Mouse (Mus musculus): ENCODE results near the gene Ece1. TPM values are rescaled to one million over a fixed set of nuclear protein-coding genes. Genes with fewer than 3 reads are reported as not detected.
"Not testable (repeated sequence)": the region's sequence is repeated elsewhere in the genome, so short reads cannot be mapped to it uniquely, and the experiment has no call there.

The Ece1 gene
- polyA plus RNA-seq, 1 experiment: 111 TPM

DNA sequence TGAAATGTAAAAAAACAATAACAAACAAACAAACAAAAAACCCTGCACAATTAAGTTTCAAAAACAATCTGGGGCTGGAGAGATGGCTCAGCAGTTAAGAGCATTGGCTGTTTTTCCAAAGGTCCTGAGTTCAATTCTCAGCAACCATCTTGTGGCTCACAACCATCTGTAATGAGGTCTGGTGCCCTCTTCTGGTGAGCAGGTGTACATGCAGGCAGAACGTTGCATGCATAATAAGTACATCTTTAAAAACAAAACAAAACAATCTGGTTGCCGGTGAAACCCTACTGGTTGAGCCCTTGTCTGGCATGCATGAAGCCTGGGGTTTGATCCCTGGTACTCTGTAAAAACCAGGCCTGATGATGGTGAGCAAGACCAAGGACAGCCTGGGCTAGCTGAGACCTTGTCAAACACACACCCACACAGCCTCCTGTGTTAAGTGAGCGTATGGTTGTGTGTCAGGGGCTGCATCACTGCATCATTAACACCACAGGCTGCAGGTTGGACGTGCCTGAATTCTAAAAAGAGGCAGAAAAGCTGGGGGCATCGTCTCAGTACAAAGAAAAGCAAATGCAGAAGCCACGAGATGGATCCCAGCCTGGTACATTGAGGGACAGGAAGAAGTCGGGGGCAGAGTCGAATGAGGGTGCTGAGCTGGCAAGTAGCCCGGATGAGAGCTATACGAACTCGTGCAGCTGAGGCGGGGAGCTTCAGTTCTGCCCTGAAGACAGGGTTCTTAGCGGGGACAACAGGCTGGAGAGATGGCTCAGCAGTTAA, 98.0 kb downstream of the Ece1 start:
- peak; percentile 32; the same call in 1 of the 2 replicates for TF ChIP-seq CTCF (IDR thresholded peaks at IDR 0.05; ENCODE audit: insufficient read depth, low read length)
- no peak for TF ChIP-seq POLR2A (IDR thresholded peaks at IDR 0.05; ENCODE audit: borderline replicate concordance, extremely low read depth, low read depth, low read length)
- no peaks in the 10 kb centered on the region; the same call in 1 of the 2 replicates for H3K4me1 ChIP-seq (ENCODE audit: control insufficient read depth, insufficient read depth, low read length)
- H3K4me3 ChIP-seq (replicated peaks; ENCODE audit: extremely low read depth, low read depth, low read length): no peak overlapping the region
- WGBS: 59% methylated on average over 13 of the region's 13 CpGs
- no peak for DNase-seq

DNA sequence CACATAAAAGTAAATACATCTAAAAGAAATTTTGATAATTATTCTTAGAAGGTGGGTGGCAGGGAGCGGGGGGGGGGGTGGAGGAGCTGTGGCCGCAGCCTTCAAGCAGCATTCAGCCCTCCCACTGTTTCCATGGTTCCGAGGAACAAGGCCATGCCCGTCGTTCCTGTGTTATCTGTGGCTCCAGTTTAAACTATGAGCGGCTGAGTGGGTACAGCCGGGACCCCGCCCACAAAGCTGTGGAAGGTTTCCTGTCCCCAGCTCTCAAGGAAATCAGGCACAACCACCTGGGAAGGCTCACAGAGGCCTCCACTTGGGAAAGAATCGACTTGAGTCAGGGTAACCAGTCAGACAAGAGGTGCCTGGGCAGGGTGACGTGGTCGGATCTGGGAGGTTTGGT, 98.7 kb downstream of the Ece1 start:
- TF ChIP-seq POLR2A (IDR thresholded peaks at IDR 0.05; ENCODE audit: borderline replicate concordance, extremely low read depth, low read depth, low read length): no peak
- TF ChIP-seq CTCF (IDR thresholded peaks at IDR 0.05; ENCODE audit: insufficient read depth, low read length): no peak
- WGBS: 55% methylated on average over 11 of the region's 11 CpGs
- Histone ChIP-seq H3K4me3 (replicated peaks; ENCODE audit: extremely low read depth, low read depth, low read length) (no peak overlapping the region), H3K4me1 (ENCODE audit: control insufficient read depth, insufficient read depth, low read length) (no peaks in the 10 kb centered on the region)
- DNase-seq: peak; percentile 50

DNA sequence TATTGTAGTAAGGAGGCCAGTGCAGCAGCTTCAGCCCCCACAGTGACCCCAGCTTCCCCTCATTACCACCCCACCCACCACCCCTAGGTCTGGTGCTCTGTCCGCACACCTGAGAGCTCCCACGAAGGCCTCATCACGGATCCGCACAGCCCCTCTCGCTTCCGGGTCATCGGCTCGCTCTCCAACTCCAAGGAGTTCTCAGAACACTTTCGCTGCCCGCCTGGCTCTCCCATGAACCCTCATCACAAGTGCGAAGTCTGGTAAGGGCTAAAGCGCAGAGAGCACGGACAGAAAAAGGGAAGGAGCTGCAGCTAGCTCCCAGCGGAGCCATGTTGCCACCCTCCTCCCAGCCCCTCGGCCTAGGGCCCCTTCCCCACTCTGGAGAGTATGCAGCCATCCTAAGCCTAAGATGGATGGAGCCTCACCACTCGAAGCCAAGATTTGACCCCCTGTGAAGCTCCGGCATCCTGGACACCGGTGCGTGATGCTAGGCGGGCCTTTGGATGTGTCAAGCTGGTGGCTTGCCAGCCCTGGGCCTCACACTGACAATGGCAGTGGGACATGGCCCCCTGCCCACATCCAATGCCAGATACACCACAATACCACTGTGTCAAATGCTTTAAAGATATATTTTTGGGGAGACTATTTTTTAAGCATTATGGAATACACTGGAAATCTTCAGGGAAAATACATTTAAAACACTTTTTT, 100.8 kb downstream of the Ece1 start:
- TF ChIP-seq POLR2A (IDR thresholded peaks at IDR 0.05; ENCODE audit: borderline replicate concordance, extremely low read depth, low read depth, low read length) (no peak), CTCF (IDR thresholded peaks at IDR 0.05; ENCODE audit: insufficient read depth, low read length) (no peak)
- no peak for DNase-seq
- no peak overlapping the region for H3K4me3 ChIP-seq (replicated peaks; ENCODE audit: extremely low read depth, low read depth, low read length)
- WGBS: 90% methylated on average over 20 of the region's 20 CpGs
- H3K4me1 ChIP-seq (ENCODE audit: control insufficient read depth, insufficient read depth, low read length): no peaks in the 10 kb centered on the region

DNA sequence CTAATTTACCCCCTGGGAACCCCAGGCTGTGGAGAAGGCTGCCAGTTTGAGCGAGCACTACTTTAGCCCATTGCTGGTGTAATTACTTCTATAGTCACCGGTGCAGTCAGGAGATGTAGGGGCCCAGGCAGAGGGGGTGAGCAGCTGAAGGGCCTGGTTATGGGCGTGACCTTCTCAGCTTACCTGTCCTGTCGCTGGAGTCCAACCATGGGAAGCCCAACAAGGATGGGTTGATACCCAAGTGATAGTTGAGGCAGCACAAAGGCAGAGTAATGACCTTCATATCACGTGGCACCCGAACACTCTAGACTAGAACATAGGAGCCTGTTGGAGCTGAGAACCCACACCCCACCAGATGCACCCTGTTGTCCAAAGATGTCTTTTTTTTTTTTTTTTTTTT, 101.4 kb downstream of the Ece1 start:
- TF ChIP-seq POLR2A (IDR thresholded peaks at IDR 0.05; ENCODE audit: borderline replicate concordance, extremely low read depth, low read depth, low read length) (no peak), CTCF (IDR thresholded peaks at IDR 0.05; ENCODE audit: insufficient read depth, low read length) (no peak)
- DNase-seq: no peak
- no peak overlapping the region for H3K4me3 ChIP-seq (replicated peaks; ENCODE audit: extremely low read depth, low read depth, low read length)
- 87% methylated on average over 6 of the region's 6 CpGs for WGBS
- no peaks in the 10 kb centered on the region for H3K4me1 ChIP-seq (ENCODE audit: control insufficient read depth, insufficient read depth, low read length)

DNA sequence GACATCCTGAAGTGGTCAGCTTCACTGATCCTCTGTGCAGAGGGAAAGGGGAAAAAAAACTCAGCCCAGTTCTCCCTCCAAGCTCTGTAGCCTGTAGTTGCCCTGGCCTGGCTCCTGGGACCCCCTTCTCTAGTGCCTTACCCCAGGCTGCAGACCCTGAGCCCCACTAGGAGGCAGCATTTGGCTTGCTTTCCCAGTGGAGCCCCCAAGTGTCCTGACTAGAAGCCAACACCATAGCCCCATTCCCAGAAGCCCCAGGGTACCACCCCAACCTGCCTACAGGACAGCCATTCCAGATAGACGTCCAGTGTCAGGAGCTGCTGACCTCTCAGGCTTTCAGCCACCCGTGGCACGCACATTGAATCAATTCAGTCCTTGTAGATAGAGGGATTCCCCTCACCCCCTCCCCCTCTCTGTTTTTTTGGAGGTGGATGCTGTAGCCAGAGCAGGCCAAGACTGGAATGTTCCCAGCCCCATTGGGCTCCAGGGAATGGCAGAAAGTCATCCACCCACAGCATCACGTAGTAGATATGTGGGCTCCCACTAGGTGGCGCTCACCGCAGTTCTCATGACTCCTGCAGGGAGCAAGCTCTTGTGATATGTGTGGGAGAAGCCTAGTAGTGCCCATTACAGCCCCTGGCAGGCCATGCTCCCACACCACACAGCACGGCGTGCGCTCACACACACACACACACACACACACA, 102.0 kb downstream of the Ece1 start:
- peak; percentile 86 for TF ChIP-seq CTCF (IDR thresholded peaks at IDR 0.05; ENCODE audit: insufficient read depth, low read length)
- TF ChIP-seq POLR2A (IDR thresholded peaks at IDR 0.05; ENCODE audit: borderline replicate concordance, extremely low read depth, low read depth, low read length): no peak
- peak; percentile 75 for DNase-seq
- Histone ChIP-seq H3K4me3 (replicated peaks; ENCODE audit: extremely low read depth, low read depth, low read length) (no peak overlapping the region), H3K4me1 (ENCODE audit: control insufficient read depth, insufficient read depth, low read length) (no peaks in the 10 kb centered on the region)
- WGBS: 68% methylated on average over 9 of the region's 9 CpGs

DNA sequence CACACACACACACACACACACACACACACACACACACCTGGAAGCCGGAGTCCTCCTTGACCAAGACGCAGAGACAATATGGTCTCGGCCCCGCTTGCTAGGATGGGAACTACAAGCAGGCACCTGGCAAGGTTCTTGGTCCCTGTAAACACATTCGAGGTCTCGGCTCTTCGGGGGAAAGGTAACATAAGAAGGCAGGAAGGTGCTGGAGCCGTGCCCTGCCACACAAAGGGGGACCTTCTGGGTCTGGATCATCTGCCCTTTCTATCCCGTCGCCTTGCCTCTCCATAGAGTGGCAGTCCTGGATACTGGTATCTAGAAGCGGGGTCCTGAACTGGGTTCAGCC, 102.5 kb downstream of the Ece1 start:
- no peaks in the 10 kb centered on the region for H3K4me1 ChIP-seq (ENCODE audit: control insufficient read depth, insufficient read depth, low read length)
- WGBS: 91% methylated on average over 11 of the region's 11 CpGs
- no peak for DNase-seq
- H3K4me3 ChIP-seq (replicated peaks; ENCODE audit: extremely low read depth, low read depth, low read length): no peak overlapping the region
- TF ChIP-seq CTCF (IDR thresholded peaks at IDR 0.05; ENCODE audit: insufficient read depth, low read length): no peak
- no peak for TF ChIP-seq POLR2A (IDR thresholded peaks at IDR 0.05; ENCODE audit: borderline replicate concordance, extremely low read depth, low read depth, low read length)

DNA sequence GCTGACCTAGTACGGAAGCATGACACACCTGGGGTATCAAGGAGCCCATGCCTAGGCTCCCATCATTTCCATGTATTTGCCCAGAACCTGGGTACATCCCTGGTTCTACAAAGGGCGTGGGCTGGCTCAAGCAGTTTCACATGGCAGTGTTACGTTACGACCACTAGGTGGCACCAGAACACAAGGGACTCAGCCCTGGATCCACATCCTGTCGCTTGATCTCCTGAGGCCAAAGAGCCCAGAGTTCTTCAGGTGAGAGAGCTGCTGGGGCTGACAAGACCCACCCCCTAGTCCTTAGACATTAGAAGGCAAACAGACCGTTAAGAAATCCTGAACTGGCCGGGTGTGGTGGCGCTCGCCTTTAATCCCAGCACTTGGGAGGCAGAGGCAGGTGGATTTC, 106.2 kb downstream of the Ece1 start:
- H3K4me1 ChIP-seq (ENCODE audit: control insufficient read depth, insufficient read depth, low read length): no peaks in the 10 kb centered on the region
- WGBS: 15% methylated on average over 9 of the region's 9 CpGs
- H3K4me3 ChIP-seq (replicated peaks; ENCODE audit: extremely low read depth, low read depth, low read length): no peak overlapping the region
- peak; percentile 55 for DNase-seq
- peak; percentile 99 for TF ChIP-seq CTCF (IDR thresholded peaks at IDR 0.05; ENCODE audit: insufficient read depth, low read length)
- no peak for TF ChIP-seq POLR2A (IDR thresholded peaks at IDR 0.05; ENCODE audit: borderline replicate concordance, extremely low read depth, low read depth, low read length)

DNA sequence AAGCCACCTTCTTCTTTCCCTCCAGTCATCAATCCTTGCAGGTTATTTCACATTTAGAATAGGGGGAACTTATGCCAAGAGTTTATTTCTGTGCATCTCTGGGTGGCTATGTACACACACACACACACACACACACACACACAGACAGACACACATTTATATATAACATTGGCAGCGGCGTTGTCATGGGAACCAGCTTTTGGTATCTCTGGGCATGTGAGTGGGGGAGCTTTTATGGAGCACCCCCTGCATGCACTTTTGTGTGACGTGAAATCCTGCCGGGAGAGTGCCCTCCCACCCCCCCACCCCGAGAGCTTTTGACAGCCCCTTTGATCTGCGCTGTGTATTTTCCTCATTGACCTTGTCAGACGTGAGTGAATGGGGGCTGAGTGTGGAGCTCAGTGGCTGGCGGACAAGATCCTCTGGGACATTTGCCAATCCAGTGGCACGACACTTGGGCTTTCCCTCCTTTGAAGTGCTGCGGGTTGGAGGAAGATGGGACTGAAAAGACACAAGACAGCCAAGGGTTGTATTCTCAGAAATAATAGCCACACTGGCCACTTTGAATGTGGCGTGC, 108.7 kb downstream of the Ece1 start:
- WGBS: no CpG with 5 or more reads among the region's 11 CpGs

DNA sequence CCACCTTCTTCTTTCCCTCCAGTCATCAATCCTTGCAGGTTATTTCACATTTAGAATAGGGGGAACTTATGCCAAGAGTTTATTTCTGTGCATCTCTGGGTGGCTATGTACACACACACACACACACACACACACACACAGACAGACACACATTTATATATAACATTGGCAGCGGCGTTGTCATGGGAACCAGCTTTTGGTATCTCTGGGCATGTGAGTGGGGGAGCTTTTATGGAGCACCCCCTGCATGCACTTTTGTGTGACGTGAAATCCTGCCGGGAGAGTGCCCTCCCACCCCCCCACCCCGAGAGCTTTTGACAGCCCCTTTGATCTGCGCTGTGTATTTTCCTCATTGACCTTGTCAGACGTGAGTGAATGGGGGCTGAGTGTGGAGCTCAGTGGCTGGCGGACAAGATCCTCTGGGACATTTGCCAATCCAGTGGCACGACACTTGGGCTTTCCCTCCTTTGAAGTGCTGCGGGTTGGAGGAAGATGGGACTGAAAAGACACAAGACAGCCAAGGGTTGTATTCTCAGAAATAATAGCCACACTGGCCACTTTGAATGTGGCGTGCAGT, 112.9 kb downstream of the Ece1 start:
- no CpG with 5 or more reads among the region's 11 CpGs for WGBS
- H3K4me1 ChIP-seq (ENCODE audit: control insufficient read depth, insufficient read depth, low read length); H3K4me3 ChIP-seq (replicated peaks; ENCODE audit: extremely low read depth, low read depth, low read length); DNase-seq: not testable (repeated sequence)

More for the DNA sequence above, 108.7 kb downstream of the Ece1 start:
- not testable (repeated sequence) for H3K4me1 ChIP-seq (ENCODE audit: control insufficient read depth, insufficient read depth, low read length); H3K4me3 ChIP-seq (replicated peaks; ENCODE audit: extremely low read depth, low read depth, low read length); DNase-seq

DNA sequence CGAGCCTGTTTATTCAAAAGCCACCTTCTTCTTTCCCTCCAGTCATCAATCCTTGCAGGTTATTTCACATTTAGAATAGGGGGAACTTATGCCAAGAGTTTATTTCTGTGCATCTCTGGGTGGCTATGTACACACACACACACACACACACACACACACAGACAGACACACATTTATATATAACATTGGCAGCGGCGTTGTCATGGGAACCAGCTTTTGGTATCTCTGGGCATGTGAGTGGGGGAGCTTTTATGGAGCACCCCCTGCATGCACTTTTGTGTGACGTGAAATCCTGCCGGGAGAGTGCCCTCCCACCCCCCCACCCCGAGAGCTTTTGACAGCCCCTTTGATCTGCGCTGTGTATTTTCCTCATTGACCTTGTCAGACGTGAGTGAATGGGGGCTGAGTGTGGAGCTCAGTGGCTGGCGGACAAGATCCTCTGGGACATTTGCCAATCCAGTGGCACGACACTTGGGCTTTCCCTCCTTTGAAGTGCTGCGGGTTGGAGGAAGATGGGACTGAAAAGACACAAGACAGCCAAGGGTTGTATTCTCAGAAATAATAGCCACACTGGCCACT, 117.1 kb downstream of the Ece1 start:
- no CpG with 5 or more reads among the region's 11 CpGs for WGBS
- H3K4me3 ChIP-seq (replicated peaks; ENCODE audit: extremely low read depth, low read depth, low read length); DNase-seq; H3K4me1 ChIP-seq (ENCODE audit: control insufficient read depth, insufficient read depth, low read length): not testable (repeated sequence)

All from lung, adult 2 months (tissue).